Mouse (Mus musculus): ENCODE data around the gene Awat2. TPM values are rescaled to one million over a fixed set of nuclear protein-coding genes. Genes with fewer than 3 reads are reported as not detected.

The Awat2 gene
- total RNA-seq, 2 experiments from 2014 or later: not detected

Small RNA genes within 50 kb of the gene (microRNA-seq; reads per million reads assigned to microRNA genes)
- 2,986 reads per million, percentile 89 among the genes with 10 or more reads in this experiment for gene Mir676

Other genes with a start within 250 kb of the Awat2 start
- not detected for gene Otud6a, start 13.7 kb downstream of the Awat2 start, total RNA-seq (2021)
- 10 to 100 TPM; 37.5 to 39.7 TPM for gene Igbp1, start 51.6 kb upstream of the Awat2 start, total RNA-seq (2021)
- not detected for gene Dgat2l6, start 82.1 kb upstream of the Awat2 start, total RNA-seq (2021)
- not detected for gene Awat1, start 129.5 kb upstream of the Awat2 start, total RNA-seq (2021)
- gene P2ry4, start 152.2 kb upstream of the Awat2 start, total RNA-seq (2021): not detected
- not detected for gene Arr3, start 162.8 kb upstream of the Awat2 start, total RNA-seq (2021)
- under 1 TPM; 0.55 to 0.59 TPM for gene Kif4, start 183.0 kb upstream of the Awat2 start, total RNA-seq (2021)
- gene Pdzd11, start 183.9 kb upstream of the Awat2 start, total RNA-seq (2021): 10 to 100 TPM; 25.9 to 27.1 TPM

Measured in heart, postnatal 25 days (tissue).